ENCODE assay signal across 8 mouse cellular contexts in the genomic region with DNA sequence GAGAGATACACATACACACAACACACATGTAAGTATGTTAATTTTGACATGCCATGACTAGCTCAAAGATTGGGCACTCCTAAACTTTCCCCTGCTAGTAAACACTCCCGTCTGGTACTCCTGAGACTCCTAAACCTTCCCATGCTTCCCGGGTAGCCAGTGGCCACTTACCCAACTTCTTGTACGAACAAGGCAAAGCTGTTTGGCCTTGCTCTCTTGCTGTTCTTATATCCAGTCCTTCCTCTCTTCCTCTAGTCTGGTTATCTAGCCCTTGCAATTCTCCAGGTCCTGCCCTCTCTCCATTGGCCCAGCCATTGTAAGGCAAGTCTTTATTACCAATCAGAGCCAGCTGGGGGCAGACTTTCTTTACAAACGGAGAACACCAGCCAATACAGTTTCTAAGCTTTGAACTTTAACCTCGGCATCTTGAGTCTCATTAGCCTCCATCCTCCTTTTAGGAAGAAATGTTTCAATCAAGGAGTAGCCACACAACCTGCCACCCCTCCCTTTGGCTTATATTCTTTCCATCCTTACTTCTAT. TPM values are rescaled to one million over a fixed set of nuclear protein-coding genes. Genes with fewer than 3 reads are reported as not detected.
DNase-seq lines count a peak whose midpoint lies in the region; ATAC-seq lines count a peak whose summit lies in the region.

Gene Cul5 (minus strand): TSS at position 335 of the 540 bp plus-strand sequence.

- no peak within 1 kb of the TSS for H3K4me2 ChIP-seq in intestine, embryonic 16.5 days (ENCODE audit: low read depth, low read length)
- H3K4me2 ChIP-seq in limb, embryonic 11.5 days (ENCODE audit: low read depth, severe bottlenecking) = no peak within 1 kb of the TSS
- H3K4me2 ChIP-seq in midbrain, embryonic 14.5 days (ENCODE audit: low read length) = no peak within 1 kb of the TSS
- H3K4me2 ChIP-seq in stomach, embryonic 15.5 days = no peak within 1 kb of the TSS

- H3K36me3 ChIP-seq in intestine, embryonic 16.5 days (ENCODE audit: control insufficient read depth, insufficient read depth, low read length) = no peaks in the 10 kb centered on the region
- H3K36me3 ChIP-seq in limb, embryonic 11.5 days (ENCODE audit: control insufficient read depth, insufficient read depth, low read length) = no peaks in the 10 kb centered on the region
- H3K36me3 ChIP-seq in midbrain, embryonic 14.5 days (ENCODE audit: control insufficient read depth, insufficient read depth, low read length) = no peaks in the 10 kb centered on the region
- H3K36me3 ChIP-seq in stomach, embryonic 15.5 days = no peaks in the 10 kb centered on the region

- H3K4me1 ChIP-seq in intestine, embryonic 16.5 days (ENCODE audit: control insufficient read depth, insufficient read depth, low read length) = peaks cover 11% of the 10 kb centered on the region; the same call in 1 of the 2 replicates
- H3K4me1 ChIP-seq in limb, embryonic 11.5 days (ENCODE audit: control insufficient read depth, insufficient read depth, low read length) = no peaks in the 10 kb centered on the region
- H3K4me1 ChIP-seq in midbrain, embryonic 14.5 days (ENCODE audit: control insufficient read depth, insufficient read depth, low read length) = peaks cover 16% of the 10 kb centered on the region
- 0 out of 2 replicates have a peak, but pooled peaks cover 4% of the 10 kb centered on the region for H3K4me1 ChIP-seq in stomach, embryonic 15.5 days

- no peak for ATAC-seq in intestine, embryonic 16.5 days
- no peak for ATAC-seq in limb, embryonic 11.5 days (ENCODE audit: insufficient number of reproducible peaks, low FRiP score, low TSS enrichment, low read depth)
- no peak for ATAC-seq in midbrain, embryonic 14.5 days (ENCODE audit: low FRiP score, low TSS enrichment)
- no peak for ATAC-seq in stomach, embryonic 15.5 days (ENCODE audit: insufficient read depth, low FRiP score, low read depth)

- 58% methylated on average over 5 of the region's 5 CpGs for WGBS in intestine, embryonic 16.5 days
- WGBS in limb, embryonic 11.5 days = 54% methylated on average over 5 of the region's 5 CpGs
- 56% methylated on average over 5 of the region's 5 CpGs for WGBS in midbrain, embryonic 14.5 days
- WGBS in stomach, embryonic 15.5 days = 53% methylated on average over 5 of the region's 5 CpGs

- no peaks in the 10 kb centered on the region for H3K27me3 ChIP-seq in intestine, embryonic 16.5 days (replicated peaks; ENCODE audit: control insufficient read depth, insufficient read depth, low read length)
- H3K27me3 ChIP-seq in limb, embryonic 11.5 days (ENCODE audit: control insufficient read depth, insufficient read depth, low read length) = no peaks in the 10 kb centered on the region
- H3K27me3 ChIP-seq in midbrain, embryonic 14.5 days (ENCODE audit: control insufficient read depth, insufficient read depth, low read length) = no peaks in the 10 kb centered on the region
- H3K27me3 ChIP-seq in stomach, embryonic 15.5 days (replicated peaks) = no peaks in the 10 kb centered on the region

- H3K4me3 ChIP-seq in intestine, embryonic 16.5 days (ENCODE audit: low read length) = no peak within 1 kb of the TSS
- H3K4me3 ChIP-seq in limb, embryonic 11.5 days (ENCODE audit: low read depth, low read length) = no peak within 1 kb of the TSS
- no peak within 1 kb of the TSS for H3K4me3 ChIP-seq in midbrain, embryonic 14.5 days (replicated peaks; ENCODE audit: low read depth, low read length)
- H3K4me3 ChIP-seq in stomach, embryonic 15.5 days (replicated peaks) = no peak within 1 kb of the TSS

- H3K27ac ChIP-seq in intestine, embryonic 16.5 days (ENCODE audit: low read length) = no peak within 1 kb of the TSS
- no peak within 1 kb of the TSS for H3K27ac ChIP-seq in limb, embryonic 11.5 days (replicated peaks; ENCODE audit: low read depth, low read length)
- H3K27ac ChIP-seq in midbrain, embryonic 14.5 days (replicated peaks; ENCODE audit: low read depth, low read length) = no peak within 1 kb of the TSS
- no peak within 1 kb of the TSS for H3K27ac ChIP-seq in stomach, embryonic 15.5 days

- no peaks in the 10 kb centered on the region for H3K9me3 ChIP-seq in intestine, embryonic 16.5 days (ENCODE audit: control insufficient read depth, low read length)
- H3K9me3 ChIP-seq in limb, embryonic 11.5 days (ENCODE audit: control insufficient read depth, low read length) = no peaks in the 10 kb centered on the region
- no peaks in the 10 kb centered on the region for H3K9me3 ChIP-seq in midbrain, embryonic 14.5 days (ENCODE audit: control insufficient read depth, low read length)
- no peaks in the 10 kb centered on the region for H3K9me3 ChIP-seq in stomach, embryonic 15.5 days

- DNase-seq in cerebellum, postnatal 14 days = peak; percentile 17 to 43
- no peak for DNase-seq in cerebellum, postnatal 36 days
- peak; percentile 71 for DNase-seq in c-Kit-positive CD71-positive TER-119-positive erythroid progenitor cells, embryonic 14.5 days (ENCODE audit: low spot score)
- DNase-seq in gastrocnemius, postnatal 25 days = no peak
- DNase-seq in limb, embryonic 11.5 days (ENCODE audit: low spot score) = peak; percentile 29
- peak; percentile 47 for DNase-seq in midbrain, embryonic 14.5 days

- H3K9ac ChIP-seq in intestine, embryonic 16.5 days (ENCODE audit: low read depth, low read length) = no peak within 1 kb of the TSS
- no peak within 1 kb of the TSS for H3K9ac ChIP-seq in limb, embryonic 11.5 days (ENCODE audit: low read length)
- H3K9ac ChIP-seq in midbrain, embryonic 14.5 days (replicated peaks; ENCODE audit: low read length) = no peak within 1 kb of the TSS
- no peak within 1 kb of the TSS for H3K9ac ChIP-seq in stomach, embryonic 15.5 days

RNA-seq across cellular contexts. Expression of gene Cul5, which starts in this region (rescaled TPM):
- total RNA-seq in gastrocnemius, postnatal 25 days (2021) = 10 to 100 TPM; 59.5 TPM
- 20.3 and 22.4 TPM in 2 replicates for polyA plus RNA-seq in intestine, embryonic 16.5 days (2015; fragmentation: Nextera tagmentation; extraction: Ambion mirVana)
- 42.2 and 45.4 TPM in 2 replicates for polyA plus RNA-seq in limb, embryonic 11.5 days (2014; fragmentation: Nextera tagmentation; extraction: Ambion mirVana)
- polyA plus RNA-seq in midbrain, embryonic 14.5 days (2014; fragmentation: Nextera tagmentation; extraction: Ambion mirVana) = 64.1 and 69.3 TPM in 2 replicates
- polyA plus RNA-seq in stomach, embryonic 15.5 days (2015; fragmentation: Nextera tagmentation; extraction: Ambion mirVana) = 32.7 and 33.7 TPM in 2 replicates

Comparison
In these comparisons a context has a peak if more than half of its experiments do, and no peak if none do; other contexts are left out.
1. DNase-seq: peak in cerebellum, postnatal 14 days (2 of 2), c-Kit-positive CD71-positive TER-119-positive erythroid progenitor cells, embryonic 14.5 days (single experiment), limb, embryonic 11.5 days (single experiment) and midbrain, embryonic 14.5 days (single experiment); none in cerebellum, postnatal 36 days (0 of 2) and gastrocnemius, postnatal 25 days (single experiment).